Mouse (Mus musculus) gastrocnemius, adult 2 months (tissue): Measurements from ENCODE around the gene Tsc22d2. TPM values are rescaled to one million over a fixed set of nuclear protein-coding genes. Genes with fewer than 3 reads are reported as not detected.

ENCODE experiments used
- DNase-seq: peaks from one replicate; pipeline ENCODE4 v3.0.0; 2022
- H3K27ac ChIP-seq: fragments of 200-600 bp; 2 replicates; pipeline ENCODE4 v1.8.1; 2022; ENCODE audit warnings: mild to moderate bottlenecking
- H3K4me3 ChIP-seq: fragments of 200-600 bp; 2 replicates; pipeline ENCODE4 v1.8.1; 2022; ENCODE audit warnings: mild to moderate bottlenecking, moderate library complexity
- CTCF ChIP-seq: fragments of 200-600 bp; IDR thresholded peaks from 2 replicates; pipeline ENCODE4 v1.8.1; 2022; ENCODE audit warnings: antibody characterized with exemption, mild to moderate bottlenecking, moderate library complexity
- intact Hi-C: fragments of 180-260 bp; cut with DNase I; formaldehyde crosslinking; loops from one replicate; pipeline ENCODE4 v1.15.1; 2025
- long read RNA-seq, 2 experiments: library from polyadenylated mRNA; stranded (forward); transcript quantifications; one replicate each; pipeline ENCODE4 v2.0.0; 2021
- total RNA-seq, 2 experiments: library from RNA; stranded (reverse); gene quantifications; 2 replicates each; pipeline ENCODE4 v1.2.3; 2021

Tsc22d2 gene
- 10 to 100 TPM; 22.6 to 22.9 TPM for total RNA-seq
- long read RNA-seq, experiment 1, full-length matches to known transcripts = 43 of 43 reads
- long read RNA-seq, experiment 1, partial matches to known transcripts = 0 of 43 reads
- long read RNA-seq, experiment 1, other reads (novel, unspliced or antisense) = 0 of 43 reads
- long read RNA-seq, experiment 2, full-length matches to known transcripts = 53 of 56 reads
- long read RNA-seq, experiment 2, partial matches to known transcripts = 0 of 56 reads
- long read RNA-seq, experiment 2, other reads (novel, unspliced or antisense) = 3 of 56 reads

DNA sequence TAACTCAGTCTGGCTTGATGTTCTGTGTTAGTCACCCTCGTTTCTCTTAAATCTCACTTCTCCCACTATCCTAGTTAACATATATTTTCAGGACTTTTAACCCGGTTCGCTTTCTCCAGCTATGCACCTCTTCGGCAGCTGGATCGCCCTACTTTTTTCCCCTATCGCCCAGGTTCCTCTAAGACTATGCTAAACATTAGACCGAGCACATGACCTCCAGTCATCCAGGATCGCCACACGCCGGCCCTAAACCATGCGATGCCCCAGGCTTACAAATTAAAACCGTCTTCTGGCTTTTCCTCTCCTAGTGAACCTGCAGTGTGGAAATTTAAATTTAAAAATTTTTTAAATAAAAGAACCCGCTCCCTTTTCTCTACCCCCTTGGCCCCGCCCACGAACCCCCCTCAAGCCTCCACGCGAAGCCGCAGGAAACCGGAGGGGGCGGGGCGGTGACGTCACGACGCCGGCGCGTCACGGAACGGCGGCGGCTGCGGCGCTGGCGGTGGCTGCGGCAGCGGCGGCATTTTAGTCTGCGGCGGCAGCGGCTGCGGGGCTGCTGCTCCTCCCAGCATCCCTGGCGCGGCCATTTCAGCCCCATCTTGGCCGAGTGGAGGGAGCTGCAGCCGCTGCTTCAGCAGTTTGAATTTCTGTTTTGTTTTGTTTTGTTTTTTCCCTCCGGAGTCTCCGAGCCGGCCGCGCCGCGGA is at the start of gene Tsc22d2:
Gene Tsc22d2 (plus strand): TSS at position 482 of the 705 bp plus-strand sequence.
- intact Hi-C loops = loop anchor here (5.0 to 10.0 kb wide), 3 partner anchors 42 to 570 kb away; partner anchors contain the start of gene Pfn2
- Histone ChIP-seq H3K27ac (peak within 1 kb of the TSS; percentile 99), H3K4me3 (peak within 1 kb of the TSS; percentile 96)
- TF ChIP-seq CTCF = no peak
- peak; percentile 99 for DNase-seq

DNA sequence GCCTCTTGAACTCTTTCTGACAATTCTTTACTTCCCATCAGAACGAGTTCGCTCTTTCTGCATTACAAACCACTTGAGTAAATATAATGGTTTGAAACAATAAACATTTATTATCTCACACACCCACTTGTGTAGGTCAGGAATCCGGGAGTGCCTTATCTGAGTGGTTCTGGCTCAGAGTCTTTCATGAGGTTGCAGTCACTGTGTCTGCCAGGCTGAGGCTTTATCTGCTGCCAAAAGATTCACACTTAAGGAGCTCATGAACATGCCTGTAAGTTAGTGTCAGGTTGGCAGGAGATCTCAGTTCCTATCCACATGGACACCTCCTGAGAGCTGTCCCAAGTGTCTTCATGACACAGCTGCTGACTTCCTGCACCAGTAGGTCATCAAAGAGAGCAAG is 47.8 kb upstream of the Tsc22d2 start:
- no peak for TF ChIP-seq CTCF
- DNase-seq = no peak
- intact Hi-C loops = no loop called here
- H3K4me3 ChIP-seq = no peak overlapping the region
- no peak overlapping the region for H3K27ac ChIP-seq

- DNase-seq = no peak
- intact Hi-C loops = loop anchor here (5.0 kb wide), 1 partner anchor 41 kb away; the partner anchor contains the start of gene Tsc22d2
- H3K4me3 ChIP-seq = no peak overlapping the region
- no peak for TF ChIP-seq CTCF
- H3K27ac ChIP-seq = no peak overlapping the region
Measured at GRCm38 (mm10) chr3:58370811-58371210, 43.7 kb upstream of the Tsc22d2 start.

GRCm38 (mm10) chr3:58372066-58372904 is 42.2 kb upstream of the Tsc22d2 start:
- peak overlapping the region; percentile 55 for H3K4me3 ChIP-seq
- peak; percentile 48 for DNase-seq
- peak overlapping the region; percentile 83 for H3K27ac ChIP-seq
- TF ChIP-seq CTCF = no peak
- intact Hi-C loops = loop anchor here (5.0 kb wide), 1 partner anchor 40 kb away; the partner anchor contains the start of gene Tsc22d2

- Histone ChIP-seq H3K27ac (peak overlapping the region; percentile 83), H3K4me3 (peak overlapping the region; percentile 55)
- DNase-seq = no peak
- intact Hi-C loops = loop anchor here (5.0 kb wide), 1 partner anchor 39 kb away; the partner anchor contains the start of gene Tsc22d2
- TF ChIP-seq CTCF = no peak
Measured at GRCm38 (mm10) chr3:58372905-58373208, 41.7 kb upstream of the Tsc22d2 start.

DNA sequence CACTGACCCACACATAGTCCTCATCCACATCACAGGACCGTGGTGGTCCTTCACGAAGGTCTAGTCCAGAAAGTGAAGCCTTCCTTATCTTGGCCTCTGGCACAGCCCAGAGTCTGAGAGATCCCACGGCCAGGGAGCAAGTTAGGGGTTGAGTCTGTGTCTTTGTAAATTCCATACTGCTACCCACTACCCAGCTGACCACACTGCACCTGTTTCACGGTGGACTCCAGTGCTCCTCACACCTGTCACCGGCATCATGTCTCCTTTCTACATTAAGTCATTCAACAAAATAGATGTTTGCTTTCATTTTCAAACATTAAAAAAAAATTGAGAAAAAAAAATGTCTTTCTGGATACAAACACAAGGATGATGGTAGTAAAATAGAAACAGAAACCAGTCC is 40.2 kb upstream of the Tsc22d2 start:
- Histone ChIP-seq H3K4me3 (no peak overlapping the region), H3K27ac (no peak overlapping the region)
- DNase-seq = no peak
- no peak for TF ChIP-seq CTCF
- intact Hi-C loops = loop anchor here (5.0 kb wide), 1 partner anchor 38 kb away; the partner anchor contains the start of gene Tsc22d2

GRCm38 (mm10) chr3:58376713-58377112 is 37.8 kb upstream of the Tsc22d2 start:
- TF ChIP-seq CTCF = no peak
- Histone ChIP-seq H3K4me3 (no peak overlapping the region), H3K27ac (no peak overlapping the region)
- intact Hi-C loops = no loop called here
- no peak for DNase-seq

GRCm38 (mm10) chr3:58377589-58378134 is 36.9 kb upstream of the Tsc22d2 start:
- DNase-seq = no peak
- H3K4me3 ChIP-seq = no peak overlapping the region
- no peak for TF ChIP-seq CTCF
- no peak overlapping the region for H3K27ac ChIP-seq
- intact Hi-C loops = no loop called here

GRCm38 (mm10) chr3:58382676-58383075 is 31.8 kb upstream of the Tsc22d2 start:
- intact Hi-C loops = no loop called here
- no peak for DNase-seq

DNA sequence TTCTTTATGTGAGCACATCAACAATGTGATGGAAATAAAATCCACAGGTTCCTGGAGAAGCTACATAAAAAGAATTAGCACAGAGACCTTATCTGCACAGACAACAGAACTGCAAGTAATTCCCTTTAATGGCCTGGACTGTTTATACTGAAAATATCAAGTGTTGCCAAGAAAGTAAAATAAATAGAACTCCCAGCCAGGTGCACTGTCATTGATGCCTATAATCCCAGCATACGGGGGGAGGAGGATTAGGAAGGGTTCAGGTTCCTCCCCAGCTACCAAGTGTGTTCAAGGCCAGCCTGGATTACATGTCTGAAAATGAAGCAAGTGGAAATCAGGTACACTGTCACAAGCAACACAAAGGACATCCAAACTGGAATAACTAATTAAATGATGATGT is 29.5 kb upstream of the Tsc22d2 start:
- TF ChIP-seq CTCF = no peak
- intact Hi-C loops = no loop called here
- Histone ChIP-seq H3K4me3 (no peak overlapping the region), H3K27ac (no peak overlapping the region)
- no peak for DNase-seq

More at GRCm38 (mm10) chr3:58382676-58383075, 31.8 kb upstream of the Tsc22d2 start:
- no peak for TF ChIP-seq CTCF
- no peak overlapping the region for H3K4me3 ChIP-seq
- H3K27ac ChIP-seq = no peak overlapping the region

DNA sequence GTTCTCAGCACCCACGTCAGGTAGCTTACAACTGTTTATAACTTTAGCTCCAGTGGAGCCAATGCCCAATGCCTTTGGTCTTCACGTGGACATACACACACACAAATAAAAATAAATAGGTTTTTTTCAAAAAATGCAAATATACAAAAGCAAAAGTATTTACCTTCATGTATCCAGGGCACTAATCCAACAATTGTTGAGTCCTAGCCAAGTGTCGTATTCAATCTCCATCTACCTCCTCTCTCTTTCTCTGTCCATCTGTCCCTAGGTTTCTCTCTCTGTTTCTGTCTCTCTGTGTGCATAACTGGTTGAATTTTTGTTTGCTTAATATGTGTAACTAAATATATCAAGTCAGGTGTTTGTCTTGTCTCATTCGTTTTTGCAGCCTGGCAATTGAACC is 25.8 kb upstream of the Tsc22d2 start:
- Histone ChIP-seq H3K27ac (no peak overlapping the region), H3K4me3 (no peak overlapping the region)
- TF ChIP-seq CTCF = no peak
- intact Hi-C loops = no loop called here
- DNase-seq = no peak

DNA sequence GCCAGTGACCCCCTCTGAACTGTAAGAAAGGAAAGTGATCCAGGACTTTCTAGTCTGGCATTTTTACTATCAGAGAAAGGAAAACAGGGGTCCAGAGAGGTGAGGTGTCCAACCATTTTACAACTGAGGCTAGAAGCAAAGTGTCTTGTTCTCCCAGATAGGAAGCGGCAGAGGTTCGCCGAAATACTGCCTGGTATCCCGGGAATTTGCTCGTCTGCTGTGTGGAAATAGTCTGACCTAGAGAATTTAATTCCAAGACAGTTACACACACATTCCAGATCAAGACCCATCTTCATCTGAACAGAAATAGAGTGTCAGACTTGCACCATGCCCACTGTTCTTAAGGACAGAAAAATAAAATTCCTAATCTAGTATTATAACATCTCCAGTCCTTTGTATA is 16.0 kb upstream of the Tsc22d2 start:
- intact Hi-C loops = no loop called here
- H3K27ac ChIP-seq = no peak overlapping the region
- TF ChIP-seq CTCF = no peak
- H3K4me3 ChIP-seq = no peak overlapping the region
- DNase-seq = no peak
